Mouse (Mus musculus): ENCODE measurements around the gene Foxa3. TPM values are rescaled to one million over a fixed set of nuclear protein-coding genes. Genes with fewer than 3 reads are reported as not detected.
A peak's percentile ranks its signal among the peaks of the same experiment; 100 is the strongest.

The Foxa3 gene
- polyA plus RNA-seq, 1 experiment = 0.13 TPM

DNA sequence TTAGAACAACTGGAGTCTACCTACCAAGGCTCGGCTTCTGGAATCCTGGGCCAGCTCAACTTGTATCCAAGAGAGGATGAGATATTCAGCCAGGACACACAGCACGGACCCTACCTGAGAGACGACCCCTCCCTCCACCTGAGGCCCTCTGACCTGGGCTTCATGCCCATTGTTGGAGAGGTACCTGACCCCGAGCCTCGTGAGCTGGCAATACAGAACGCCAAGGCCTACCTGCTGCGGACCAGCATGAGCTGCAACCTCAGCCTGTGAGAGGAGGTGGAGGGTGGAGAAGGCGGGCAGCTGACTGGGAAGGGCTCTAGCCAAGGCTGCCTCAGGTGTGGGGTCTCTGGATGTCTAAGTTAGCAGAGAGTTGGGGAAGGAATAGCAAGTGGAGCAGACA is 31.8 kb upstream of the Foxa3 start:
- WGBS = 88% methylated on average over 8 of the region's 8 CpGs

DNA sequence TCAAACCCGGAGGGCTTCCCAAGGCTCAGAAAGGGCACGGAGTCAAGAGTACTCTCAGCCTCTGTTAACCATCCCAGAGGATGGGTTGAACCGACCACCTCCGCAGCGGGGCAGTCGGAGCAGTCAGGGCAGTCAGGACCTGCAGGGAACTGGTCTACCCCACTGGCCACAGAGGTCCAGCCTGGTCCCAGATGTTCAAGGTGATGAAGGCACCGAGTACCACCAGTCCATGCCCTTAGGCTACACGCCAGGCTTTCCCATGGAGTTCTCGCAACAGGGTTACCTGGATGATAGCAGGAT is 31.4 kb upstream of the Foxa3 start:
- Histone ChIP-seq H3K4me3 (ENCODE audit: insufficient read depth, low read depth, low read length) (no peak overlapping the region), H3K27me3 (replicated peaks; ENCODE audit: control insufficient read depth, insufficient read depth, low read length) (no peaks in the 10 kb centered on the region), H3K27ac (ENCODE audit: insufficient read depth, low read depth, low read length) (no peak overlapping the region), H3K4me1 (ENCODE audit: control insufficient read depth, insufficient read depth, low read length) (no peaks in the 10 kb centered on the region), H3K36me3 (ENCODE audit: control insufficient read depth, insufficient read depth, low read length) (peaks cover 2% of the 10 kb centered on the region; the same call in 1 of the 2 replicates)
- TF ChIP-seq POLR2A (IDR thresholded peaks at IDR 0.05; ENCODE audit: low read depth, low read length) (no peak), CTCF (conservative IDR thresholded peaks at IDR 0.05; ENCODE audit: insufficient read depth, insufficient read length, low read depth, low read length) (no peak)
- DNase-seq = no peak
- 73% methylated on average over 9 of the region's 9 CpGs for WGBS

More for the DNA sequence above, 31.8 kb upstream of the Foxa3 start:
- no peak for TF ChIP-seq POLR2A (IDR thresholded peaks at IDR 0.05; ENCODE audit: low read depth, low read length)
- no peak for TF ChIP-seq CTCF (conservative IDR thresholded peaks at IDR 0.05; ENCODE audit: insufficient read depth, insufficient read length, low read depth, low read length)
- Histone ChIP-seq H3K27me3 (replicated peaks; ENCODE audit: control insufficient read depth, insufficient read depth, low read length) (no peaks in the 10 kb centered on the region), H3K4me1 (ENCODE audit: control insufficient read depth, insufficient read depth, low read length) (no peaks in the 10 kb centered on the region), H3K4me3 (ENCODE audit: insufficient read depth, low read depth, low read length) (no peak overlapping the region), H3K36me3 (ENCODE audit: control insufficient read depth, insufficient read depth, low read length) (peaks cover 2% of the 10 kb centered on the region; the same call in 1 of the 2 replicates), H3K27ac (ENCODE audit: insufficient read depth, low read depth, low read length) (no peak overlapping the region)
- DNase-seq = no peak

DNA sequence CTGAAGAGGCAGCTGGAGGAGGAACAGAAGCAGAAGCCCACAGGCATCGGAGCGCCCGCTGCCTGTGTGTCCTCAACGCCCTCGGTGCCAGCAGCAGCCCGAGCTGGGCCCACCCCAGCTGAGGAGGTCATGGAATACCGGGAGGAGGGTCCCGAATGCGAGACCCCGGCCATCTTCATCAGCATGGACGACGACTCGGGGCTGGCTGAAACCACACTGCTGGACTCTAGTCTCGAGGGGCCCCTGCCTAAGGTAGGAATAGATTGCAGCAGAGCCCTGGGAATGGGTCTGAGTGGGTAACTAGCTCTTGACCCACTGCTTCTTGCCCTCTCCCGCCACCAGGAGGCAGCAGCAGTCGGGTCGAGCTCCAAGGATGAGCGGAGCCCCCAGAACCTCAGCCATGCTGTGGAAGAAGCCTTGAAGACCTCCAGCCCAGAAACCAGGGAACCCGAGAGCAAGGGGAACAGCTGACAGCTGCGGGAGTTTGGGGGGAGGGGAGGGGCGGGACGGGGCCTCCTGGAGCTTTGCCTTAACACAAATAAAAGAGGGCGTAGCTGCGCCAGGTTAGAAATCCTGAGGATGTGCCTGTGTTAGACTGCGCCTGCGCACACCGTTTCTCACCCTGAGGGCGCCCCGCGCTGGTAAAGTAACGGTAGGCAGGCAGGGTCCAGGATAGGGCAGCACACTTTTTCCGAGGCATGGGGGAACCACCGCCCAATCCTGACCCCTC is 30.9 kb upstream of the Foxa3 start, which contains the start of gene Rsph6a:
TSS of gene Rsph6a (plus strand) at position 644 of the 730 bp plus-strand sequence.
- Histone ChIP-seq H3K27ac (ENCODE audit: insufficient read depth, low read depth, low read length) (no peak within 1 kb of the TSS), H3K27me3 (replicated peaks; ENCODE audit: control insufficient read depth, insufficient read depth, low read length) (no peaks in the 10 kb centered on the region), H3K36me3 (ENCODE audit: control insufficient read depth, insufficient read depth, low read length) (peaks cover 2% of the 10 kb centered on the region; the same call in 1 of the 2 replicates), H3K4me1 (ENCODE audit: control insufficient read depth, insufficient read depth, low read length) (no peaks in the 10 kb centered on the region), H3K4me3 (ENCODE audit: insufficient read depth, low read depth, low read length) (no peak within 1 kb of the TSS)
- no peak for DNase-seq
- WGBS = 34% methylated on average over 33 of the region's 33 CpGs
- TF ChIP-seq POLR2A (IDR thresholded peaks at IDR 0.05; ENCODE audit: low read depth, low read length) (no peak), CTCF (conservative IDR thresholded peaks at IDR 0.05; ENCODE audit: insufficient read depth, insufficient read length, low read depth, low read length) (peak; percentile 45; the same call in 1 of the 2 replicates)

DNA sequence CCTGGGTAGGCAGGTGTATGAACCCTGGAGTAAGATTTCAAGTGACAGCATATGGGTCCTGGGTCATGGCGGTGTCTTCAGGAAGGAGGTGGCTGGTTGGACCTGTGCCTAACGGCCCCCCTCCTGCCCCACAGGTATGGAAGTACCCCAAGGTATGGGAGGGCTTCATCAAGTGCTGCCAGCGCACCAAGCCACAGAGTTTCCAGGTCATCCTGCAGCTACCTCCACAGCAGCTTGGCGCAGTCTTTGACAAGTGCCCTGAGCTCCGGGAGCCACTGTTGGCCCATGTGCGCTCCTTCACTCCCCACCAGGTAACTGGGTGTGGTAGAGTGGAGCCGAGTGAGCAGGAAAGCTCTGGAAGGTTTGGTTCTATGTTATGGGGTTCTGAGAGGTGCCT is 29.8 kb upstream of the Foxa3 start:
- no peak for DNase-seq
- TF ChIP-seq POLR2A (IDR thresholded peaks at IDR 0.05; ENCODE audit: low read depth, low read length) (no peak), CTCF (conservative IDR thresholded peaks at IDR 0.05; ENCODE audit: insufficient read depth, insufficient read length, low read depth, low read length) (no peak)
- whole genome bisulfite sequencing = 89% methylated on average over 7 of the region's 7 CpGs
- H3K27ac ChIP-seq (ENCODE audit: insufficient read depth, low read depth, low read length) = no peak overlapping the region
- H3K4me3 ChIP-seq (ENCODE audit: insufficient read depth, low read depth, low read length) = no peak overlapping the region
- H3K4me1 ChIP-seq (ENCODE audit: control insufficient read depth, insufficient read depth, low read length) = no peaks in the 10 kb centered on the region
- peaks cover 2% of the 10 kb centered on the region; the same call in 1 of the 2 replicates for H3K36me3 ChIP-seq (ENCODE audit: control insufficient read depth, insufficient read depth, low read length)
- H3K27me3 ChIP-seq (replicated peaks; ENCODE audit: control insufficient read depth, insufficient read depth, low read length) = no peaks in the 10 kb centered on the region

DNA sequence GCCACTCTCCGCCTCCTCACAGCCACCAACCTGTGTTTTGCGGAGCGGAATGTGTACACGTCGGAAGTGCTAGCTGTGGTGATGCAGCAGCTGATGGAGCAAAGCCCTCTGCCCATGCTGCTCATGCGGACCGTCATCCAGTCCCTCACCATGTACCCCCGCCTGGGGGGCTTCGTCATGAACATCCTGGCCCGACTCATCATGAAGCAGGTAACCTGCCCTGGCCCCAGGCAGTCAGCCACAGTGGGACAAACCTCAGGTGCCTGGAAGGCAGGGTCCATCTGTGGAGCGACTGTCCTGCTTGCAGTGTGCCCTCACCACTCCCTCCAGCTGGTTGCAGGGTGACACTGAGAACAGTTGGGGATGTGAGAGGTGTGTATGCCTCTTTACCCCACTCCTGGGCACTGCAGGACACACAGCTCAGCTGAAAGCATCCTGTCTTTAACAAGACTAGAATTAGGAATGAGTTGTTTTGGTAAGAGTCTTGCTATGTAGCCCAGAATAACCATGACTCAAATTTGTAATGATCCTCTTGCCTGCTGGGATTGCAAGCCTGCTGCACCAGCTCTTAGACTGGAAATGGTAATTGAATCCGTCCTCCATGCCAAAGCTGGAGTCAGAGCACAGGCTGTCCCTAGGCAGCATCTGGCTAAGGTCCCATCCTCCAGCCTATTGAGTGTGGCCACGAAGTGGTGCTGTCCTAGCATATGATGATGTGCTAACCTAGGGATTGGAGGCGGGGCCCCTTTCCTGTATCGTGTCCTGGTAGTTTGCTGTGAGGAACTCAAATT is 29.2 kb upstream of the Foxa3 start:
- Histone ChIP-seq H3K27ac (ENCODE audit: insufficient read depth, low read depth, low read length) (no peak overlapping the region), H3K4me3 (ENCODE audit: insufficient read depth, low read depth, low read length) (no peak overlapping the region), H3K36me3 (ENCODE audit: control insufficient read depth, insufficient read depth, low read length) (peaks cover 2% of the 10 kb centered on the region; the same call in 1 of the 2 replicates), H3K27me3 (replicated peaks; ENCODE audit: control insufficient read depth, insufficient read depth, low read length) (no peaks in the 10 kb centered on the region), H3K4me1 (ENCODE audit: control insufficient read depth, insufficient read depth, low read length) (no peaks in the 10 kb centered on the region)
- TF ChIP-seq CTCF (conservative IDR thresholded peaks at IDR 0.05; ENCODE audit: insufficient read depth, insufficient read length, low read depth, low read length) (no peak), POLR2A (IDR thresholded peaks at IDR 0.05; ENCODE audit: low read depth, low read length) (no peak)
- WGBS = 91% methylated on average over 15 of the region's 15 CpGs
- no peak for DNase-seq

DNA sequence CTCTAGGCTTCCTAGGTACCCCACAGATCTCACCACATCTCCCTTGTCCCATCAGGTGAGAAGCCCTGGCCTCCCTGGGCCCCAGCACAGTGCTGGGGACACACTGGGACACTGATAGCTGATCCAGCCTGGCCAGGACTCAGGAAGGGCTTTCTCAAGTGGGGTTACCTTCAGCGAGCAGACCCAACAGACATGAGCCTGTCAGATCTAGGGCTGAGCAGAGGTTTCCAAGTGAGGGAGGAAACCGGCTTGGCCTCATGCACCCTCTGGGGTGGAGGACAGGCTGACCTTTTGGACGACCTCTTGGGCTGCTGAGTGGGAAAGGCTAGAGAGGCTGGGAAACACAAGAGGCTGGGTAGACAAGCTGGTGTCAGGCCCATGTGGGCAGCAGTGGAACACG is 27.8 kb upstream of the Foxa3 start:
- 58% methylated on average over 4 of the region's 4 CpGs for WGBS
- TF ChIP-seq POLR2A (IDR thresholded peaks at IDR 0.05; ENCODE audit: low read depth, low read length) (no peak), CTCF (conservative IDR thresholded peaks at IDR 0.05; ENCODE audit: insufficient read depth, insufficient read length, low read depth, low read length) (no peak)
- Histone ChIP-seq H3K4me3 (ENCODE audit: insufficient read depth, low read depth, low read length) (no peak overlapping the region), H3K36me3 (ENCODE audit: control insufficient read depth, insufficient read depth, low read length) (peaks cover 2% of the 10 kb centered on the region; the same call in 1 of the 2 replicates), H3K27ac (ENCODE audit: insufficient read depth, low read depth, low read length) (no peak overlapping the region), H3K4me1 (ENCODE audit: control insufficient read depth, insufficient read depth, low read length) (no peaks in the 10 kb centered on the region), H3K27me3 (replicated peaks; ENCODE audit: control insufficient read depth, insufficient read depth, low read length) (no peaks in the 10 kb centered on the region)
- no peak for DNase-seq

- Histone ChIP-seq H3K4me3 (ENCODE audit: insufficient read depth, low read depth, low read length) (no peak overlapping the region), H3K27ac (ENCODE audit: insufficient read depth, low read depth, low read length) (no peak overlapping the region), H3K4me1 (ENCODE audit: control insufficient read depth, insufficient read depth, low read length) (no peaks in the 10 kb centered on the region), H3K27me3 (replicated peaks; ENCODE audit: control insufficient read depth, insufficient read depth, low read length) (no peaks in the 10 kb centered on the region), H3K36me3 (ENCODE audit: control insufficient read depth, insufficient read depth, low read length) (peaks cover 2% of the 10 kb centered on the region; the same call in 1 of the 2 replicates)
- no peak for TF ChIP-seq CTCF (conservative IDR thresholded peaks at IDR 0.05; ENCODE audit: insufficient read depth, insufficient read length, low read depth, low read length)
- TF ChIP-seq POLR2A (IDR thresholded peaks at IDR 0.05; ENCODE audit: low read depth, low read length) = no peak
- DNase-seq = no peak
- WGBS = 78% methylated on average over 8 of the region's 8 CpGs
Measured at GRCm38 (mm10) chr7:19050172-19050571, 26.8 kb upstream of the Foxa3 start.
